Mouse (Mus musculus) midbrain, embryonic 15.5 days (tissue): ENCODE measurements at regions not wholly inside any gene's neighbourhood (a gene's known extent, or its start where the extent isn't known, plus 50 kb on each side); places are given as distances from the start of the nearest gene placed in this dataset.

Experiments used
- ATAC-seq: fragments of 200-750 bp; cut with Nextera tagmentation; replicated peaks from 2 replicates; pipeline ENCODE4 v1.8.0; 2017; ENCODE audit warnings: moderate TSS enrichment
- H3K27ac ChIP-seq: fragments of 300-500 bp; sonication (generic); 2 replicates; pipeline ENCODE4 v1.5.1; 2015; ENCODE audit warnings: mild to moderate bottlenecking, inconsistent platforms
- H3K27me3 ChIP-seq: fragments of 300-500 bp; sonication (generic); replicated peaks from 2 replicates; pipeline ENCODE4 v1.6.1; 2015; ENCODE audit warnings: inconsistent platforms
- H3K36me3 ChIP-seq: fragments of 300-500 bp; sonication (generic); replicated peaks from 2 replicates; pipeline ENCODE4 v1.6.1; 2015; ENCODE audit warnings: inconsistent platforms
- H3K4me1 ChIP-seq: fragments of 300-500 bp; sonication (generic); 2 replicates; pipeline ENCODE4 v1.6.1; 2015; ENCODE audit warnings: inconsistent platforms
- H3K4me2 ChIP-seq: fragments of 300-500 bp; sonication (generic); 2 replicates; pipeline ENCODE4 v1.6.1; 2015; ENCODE audit warnings: inconsistent platforms, mild to moderate bottlenecking, moderate library complexity
- H3K4me3 ChIP-seq: fragments of 300-500 bp; sonication (generic); 2 replicates; pipeline ENCODE4 v1.5.1; 2015; ENCODE audit warnings: mild to moderate bottlenecking, inconsistent platforms
- H3K9ac ChIP-seq: fragments of 300-500 bp; sonication (generic); 2 replicates; pipeline ENCODE4 v1.6.1; 2015; ENCODE audit warnings: mild to moderate bottlenecking, inconsistent platforms
- H3K9me3 ChIP-seq: fragments of 300-500 bp; sonication (generic); 2 replicates; pipeline ENCODE4 v1.6.1; 2016; ENCODE audit warnings: inconsistent platforms
- WGBS: fragments of 180-500 bp; shearing (Covaris S2); methylation state at CpG from one replicate; pipeline ENCODE4 v1.1.7; 2015; ENCODE audit warnings: mixed read lengths; 5-methylcytosine and 5-hydroxymethylcytosine counted together

- 66% methylated on average over 9 of the region's 9 CpGs for WGBS
These were observed 202.8 kb upstream of the 3110018I06Rik start for GRCm38 (mm10) chr12:107285622-107286021.

GRCm38 (mm10) chr12:107291377-107291776, 197.1 kb upstream of the 3110018I06Rik start:
- Histone ChIP-seq H3K9ac (no peak overlapping the region), H3K4me2 (no peak overlapping the region), H3K27ac (no peak overlapping the region), H3K9me3 (no peaks in the 10 kb centered on the region), H3K4me3 (no peak overlapping the region), H3K36me3 (no peaks in the 10 kb centered on the region), H3K4me1 (no peaks in the 10 kb centered on the region), H3K27me3 (no peaks in the 10 kb centered on the region)
- 81% methylated on average over 5 of the region's 5 CpGs for WGBS
- ATAC-seq: no peak

More at GRCm38 (mm10) chr12:107285622-107286021, 202.8 kb upstream of the 3110018I06Rik start:
- H3K4me2 ChIP-seq: no peak overlapping the region
- H3K9ac ChIP-seq: no peak overlapping the region
- H3K4me1 ChIP-seq: no peaks in the 10 kb centered on the region
- no peak overlapping the region for H3K27ac ChIP-seq
- no peak overlapping the region for H3K4me3 ChIP-seq
- ATAC-seq: no peak
- no peaks in the 10 kb centered on the region for H3K36me3 ChIP-seq
- no peaks in the 10 kb centered on the region for H3K27me3 ChIP-seq
- no peaks in the 10 kb centered on the region for H3K9me3 ChIP-seq

- Histone ChIP-seq H3K9ac (no peak overlapping the region), H3K27ac (no peak overlapping the region), H3K4me3 (no peak overlapping the region), H3K27me3 (no peaks in the 10 kb centered on the region), H3K4me1 (no peaks in the 10 kb centered on the region), H3K36me3 (no peaks in the 10 kb centered on the region), H3K9me3 (no peaks in the 10 kb centered on the region), H3K4me2 (no peak overlapping the region)
- ATAC-seq: 0 out of 2 replicates have a peak, but pooled peaks have one; percentile 52
- 48% methylated on average over 15 of the region's 15 CpGs for WGBS
These were observed 181.2 kb upstream of the 3110018I06Rik start for GRCm38 (mm10) chr12:107307094-107307740.

GRCm38 (mm10) chr12:107315446-107315845, 173.0 kb upstream of the 3110018I06Rik start:
- ATAC-seq: no peak
- no peaks in the 10 kb centered on the region for H3K36me3 ChIP-seq
- no peaks in the 10 kb centered on the region for H3K9me3 ChIP-seq
- no peaks in the 10 kb centered on the region for H3K27me3 ChIP-seq
- no peaks in the 10 kb centered on the region for H3K4me1 ChIP-seq
- WGBS: 99% methylated on average over 4 of the region's 4 CpGs
- no peak overlapping the region for H3K4me3 ChIP-seq
- H3K27ac ChIP-seq: no peak overlapping the region
- H3K4me2 ChIP-seq: no peak overlapping the region
- no peak overlapping the region for H3K9ac ChIP-seq

- no peaks in the 10 kb centered on the region for H3K36me3 ChIP-seq
- WGBS: 37% methylated on average over 7 of the region's 7 CpGs
- ATAC-seq: no peak
These were observed 165.6 kb upstream of the 3110018I06Rik start for GRCm38 (mm10) chr12:107322861-107323260.

GRCm38 (mm10) chr12:107326101-107326500, 162.3 kb upstream of the 3110018I06Rik start:
- 97% methylated on average over 10 of the region's 10 CpGs for WGBS
- ATAC-seq: no peak
- Histone ChIP-seq H3K4me3 (no peak overlapping the region), H3K4me2 (no peak overlapping the region), H3K4me1 (no peaks in the 10 kb centered on the region), H3K9ac (no peak overlapping the region), H3K27ac (no peak overlapping the region), H3K27me3 (no peaks in the 10 kb centered on the region), H3K36me3 (no peaks in the 10 kb centered on the region), H3K9me3 (no peaks in the 10 kb centered on the region)

More at GRCm38 (mm10) chr12:107322861-107323260, 165.6 kb upstream of the 3110018I06Rik start:
- no peaks in the 10 kb centered on the region for H3K4me1 ChIP-seq
- no peak overlapping the region for H3K9ac ChIP-seq
- H3K27me3 ChIP-seq: no peaks in the 10 kb centered on the region
- no peak overlapping the region for H3K27ac ChIP-seq
- no peak overlapping the region for H3K4me3 ChIP-seq
- no peaks in the 10 kb centered on the region for H3K9me3 ChIP-seq
- H3K4me2 ChIP-seq: no peak overlapping the region

GRCm38 (mm10) chr12:107327107-107327770, 161.2 kb upstream of the 3110018I06Rik start:
- no peak overlapping the region for H3K4me3 ChIP-seq
- no peak overlapping the region for H3K27ac ChIP-seq
- 76% methylated on average over 9 of the region's 9 CpGs for WGBS
- no peaks in the 10 kb centered on the region for H3K4me1 ChIP-seq
- no peak overlapping the region for H3K9ac ChIP-seq
- H3K27me3 ChIP-seq: no peaks in the 10 kb centered on the region
- H3K4me2 ChIP-seq: no peak overlapping the region
- H3K9me3 ChIP-seq: no peaks in the 10 kb centered on the region
- ATAC-seq: no peak
- no peaks in the 10 kb centered on the region for H3K36me3 ChIP-seq

- ATAC-seq: no peak
- no peak overlapping the region for H3K4me3 ChIP-seq
- WGBS: 48% methylated on average over 9 of the region's 9 CpGs
- H3K27me3 ChIP-seq: no peaks in the 10 kb centered on the region
- no peaks in the 10 kb centered on the region for H3K9me3 ChIP-seq
- H3K4me2 ChIP-seq: no peak overlapping the region
- H3K36me3 ChIP-seq: no peaks in the 10 kb centered on the region
- H3K4me1 ChIP-seq: no peaks in the 10 kb centered on the region
- no peak overlapping the region for H3K9ac ChIP-seq
- no peak overlapping the region for H3K27ac ChIP-seq
These were observed 159.4 kb upstream of the 3110018I06Rik start for GRCm38 (mm10) chr12:107328986-107329385.

GRCm38 (mm10) chr12:107334366-107334765, 154.1 kb upstream of the 3110018I06Rik start:
- Histone ChIP-seq H3K4me2 (no peak overlapping the region), H3K36me3 (no peaks in the 10 kb centered on the region), H3K27me3 (no peaks in the 10 kb centered on the region), H3K27ac (no peak overlapping the region), H3K4me1 (no peaks in the 10 kb centered on the region), H3K4me3 (no peak overlapping the region), H3K9me3 (no peaks in the 10 kb centered on the region), H3K9ac (no peak overlapping the region)
- no peak for ATAC-seq
- 82% methylated on average over 8 of the region's 8 CpGs for WGBS

- H3K9ac ChIP-seq: no peak overlapping the region
- no peak overlapping the region for H3K4me2 ChIP-seq
- H3K4me1 ChIP-seq: no peaks in the 10 kb centered on the region
- H3K27me3 ChIP-seq: no peaks in the 10 kb centered on the region
- ATAC-seq: no peak
- 66% methylated on average over 12 of the region's 12 CpGs for WGBS
- no peak overlapping the region for H3K4me3 ChIP-seq
- H3K9me3 ChIP-seq: no peaks in the 10 kb centered on the region
- H3K27ac ChIP-seq: no peak overlapping the region
- H3K36me3 ChIP-seq: no peaks in the 10 kb centered on the region
These were observed 153.3 kb upstream of the 3110018I06Rik start for GRCm38 (mm10) chr12:107335106-107335505.

GRCm38 (mm10) chr12:107338758-107339157, 149.7 kb upstream of the 3110018I06Rik start:
- H3K4me1 ChIP-seq: no peaks in the 10 kb centered on the region
- no peaks in the 10 kb centered on the region for H3K27me3 ChIP-seq
- H3K27ac ChIP-seq: no peak overlapping the region
- H3K36me3 ChIP-seq: no peaks in the 10 kb centered on the region
- no peaks in the 10 kb centered on the region for H3K9me3 ChIP-seq
- H3K9ac ChIP-seq: no peak overlapping the region
- no peak overlapping the region for H3K4me2 ChIP-seq
- no peak for ATAC-seq
- WGBS: 73% methylated on average over 10 of the region's 10 CpGs
- H3K4me3 ChIP-seq: no peak overlapping the region

- Histone ChIP-seq H3K9me3 (no peaks in the 10 kb centered on the region), H3K4me2 (no peak overlapping the region), H3K27me3 (no peaks in the 10 kb centered on the region), H3K4me1 (0 out of 2 replicates have a peak, but pooled peaks cover 4% of the 10 kb centered on the region), H3K4me3 (no peak overlapping the region), H3K27ac (no peak overlapping the region), H3K9ac (no peak overlapping the region), H3K36me3 (no peaks in the 10 kb centered on the region)
- 38% methylated on average over 6 of the region's 6 CpGs for WGBS
- no peak for ATAC-seq
These were observed 132.2 kb upstream of the 3110018I06Rik start for GRCm38 (mm10) chr12:107356211-107356610.

- ATAC-seq: no peak
- Histone ChIP-seq H3K4me1 (0 out of 2 replicates have a peak, but pooled peaks cover 4% of the 10 kb centered on the region), H3K9me3 (no peaks in the 10 kb centered on the region), H3K36me3 (no peaks in the 10 kb centered on the region), H3K4me2 (no peak overlapping the region), H3K9ac (no peak overlapping the region), H3K27ac (no peak overlapping the region), H3K27me3 (no peaks in the 10 kb centered on the region), H3K4me3 (no peak overlapping the region)
- WGBS: 91% methylated on average over 7 of the region's 7 CpGs
These were observed 131.5 kb upstream of the 3110018I06Rik start for GRCm38 (mm10) chr12:107356974-107357373.
